Mouse (Mus musculus): ENCODE measurements around the gene Prr7.

Prr7 gene

DNA sequence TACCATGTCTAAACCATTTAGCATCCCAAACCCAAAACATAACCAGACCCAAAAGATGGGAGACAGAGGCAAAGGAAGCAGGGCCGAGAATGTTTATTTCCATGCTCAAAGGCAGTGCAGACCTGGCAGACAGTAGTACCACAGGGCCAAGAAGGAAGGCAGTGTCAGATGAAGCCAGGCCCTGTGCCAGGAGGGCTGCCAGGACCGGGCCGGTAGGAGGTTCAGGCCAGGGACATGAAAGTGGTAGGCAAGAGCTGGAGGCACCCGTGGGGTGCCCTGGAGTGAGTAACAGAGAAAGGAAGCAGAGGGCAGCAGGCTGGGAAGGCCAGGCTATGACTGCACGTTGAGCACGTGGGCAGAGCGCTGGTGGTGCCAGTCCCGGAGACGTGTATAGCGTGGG is 42.6 kb downstream of the Prr7 start:
- DNase-seq (ENCODE audit: low read depth in 1 of 2, low spot score in 2 of 2) = no peak

DNA sequence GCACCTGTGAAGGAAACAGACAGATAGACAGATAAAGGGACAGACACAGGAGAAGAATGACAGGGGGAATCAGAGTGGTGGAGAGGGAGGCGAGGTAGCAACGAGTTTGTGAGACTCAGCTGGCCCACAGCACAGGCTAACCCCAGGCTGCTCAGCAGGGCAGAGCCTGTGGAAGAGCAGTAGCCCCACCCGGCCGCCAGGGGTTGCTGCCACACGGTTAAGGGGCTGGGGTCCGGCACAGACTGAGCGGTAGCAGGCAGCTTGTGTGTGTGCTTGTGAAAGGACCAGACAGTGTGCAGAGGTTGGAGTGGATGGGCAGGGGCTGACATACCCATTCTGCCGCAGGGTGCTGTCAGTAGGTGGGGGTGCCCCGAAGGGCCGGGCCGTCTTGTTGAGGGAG is 43.8 kb downstream of the Prr7 start:
- DNase-seq (ENCODE audit: low read depth in 1 of 2, low spot score in 2 of 2) = no peak

DNA sequence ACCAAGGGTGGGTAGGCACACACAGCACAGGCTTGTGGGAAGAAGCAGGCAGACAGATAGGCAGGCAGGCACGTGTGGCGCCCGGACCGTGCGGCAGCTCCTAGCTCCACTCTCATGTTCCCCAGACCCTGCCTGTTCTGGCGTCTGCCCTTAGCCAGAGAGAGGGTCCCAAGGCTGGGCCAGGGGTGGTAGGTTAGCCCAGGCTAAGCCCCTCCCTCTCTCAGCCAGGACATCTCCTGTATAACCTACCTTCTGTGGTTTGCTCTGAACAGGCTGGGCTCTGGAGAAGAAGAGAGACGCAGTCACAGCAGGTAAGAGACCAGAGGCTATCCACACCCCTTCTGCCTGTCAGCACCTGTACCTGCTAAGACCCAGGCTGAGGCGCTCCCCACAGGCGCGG is 44.5 kb downstream of the Prr7 start:
- no peak for DNase-seq (ENCODE audit: low read depth in 1 of 2, low spot score in 2 of 2)

DNA sequence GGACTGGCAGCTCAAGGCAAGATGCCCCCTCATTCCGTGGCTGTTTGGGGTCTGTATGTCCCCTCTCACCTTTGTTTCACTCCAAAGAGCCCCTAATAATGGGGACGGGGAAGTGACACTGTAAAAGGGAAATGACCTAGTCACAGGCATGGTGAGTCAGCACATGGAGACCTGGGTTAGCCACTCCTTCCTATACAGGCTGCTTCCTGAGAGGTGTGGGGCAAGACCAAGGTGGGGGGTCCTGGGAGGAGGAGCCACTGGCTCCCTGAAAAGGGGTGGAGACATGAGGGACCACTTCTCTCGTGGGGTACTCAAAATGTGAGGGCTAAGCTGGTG is 46.2 kb downstream of the Prr7 start:
- DNase-seq (ENCODE audit: low read depth in 1 of 2, low spot score in 2 of 2) = peak in 1 of 2 experiments; percentile 51

DNA sequence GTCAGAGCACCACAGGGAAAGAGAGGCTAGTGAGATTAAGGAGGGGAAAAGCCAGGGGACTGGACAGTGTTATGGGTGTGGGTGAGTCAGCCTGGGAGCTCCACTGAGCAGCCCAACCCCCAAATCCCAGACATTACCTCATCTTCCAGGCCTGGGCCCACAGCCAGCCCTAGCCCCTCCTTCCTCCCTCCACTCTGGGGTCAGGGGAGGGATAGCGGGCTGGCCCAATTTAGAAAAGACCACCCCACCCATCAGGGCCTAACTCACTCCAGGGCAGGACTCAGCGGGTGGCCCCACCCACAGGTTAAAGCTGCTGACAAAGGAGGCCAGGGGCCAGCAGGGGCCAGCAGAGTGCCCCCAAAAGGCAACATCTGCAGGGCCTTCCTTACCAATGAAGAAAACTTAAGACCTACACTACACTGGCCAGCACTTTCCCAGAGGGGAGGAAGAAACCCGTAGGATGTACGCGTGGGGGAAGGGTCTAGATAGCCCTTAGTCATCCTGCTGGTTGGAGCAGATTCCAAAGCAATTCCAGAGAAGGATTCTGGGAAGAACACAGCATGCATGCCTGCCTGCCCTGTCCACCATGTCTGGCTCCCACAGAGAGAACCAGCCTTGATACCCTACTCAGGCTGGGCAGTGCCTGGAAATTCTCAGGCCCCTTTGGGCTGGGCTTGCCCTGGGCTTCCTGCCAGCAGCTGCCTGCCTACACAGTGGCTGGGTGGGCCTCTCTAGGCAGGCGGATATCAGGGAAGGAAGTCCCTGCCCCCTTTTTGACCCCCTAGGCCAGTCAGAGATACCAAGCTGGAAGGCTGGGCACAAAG is 46.8 kb downstream of the Prr7 start:
- peak; percentile 37 to 50 for DNase-seq (ENCODE audit: low read depth in 1 of 2, low spot score in 2 of 2)

DNA sequence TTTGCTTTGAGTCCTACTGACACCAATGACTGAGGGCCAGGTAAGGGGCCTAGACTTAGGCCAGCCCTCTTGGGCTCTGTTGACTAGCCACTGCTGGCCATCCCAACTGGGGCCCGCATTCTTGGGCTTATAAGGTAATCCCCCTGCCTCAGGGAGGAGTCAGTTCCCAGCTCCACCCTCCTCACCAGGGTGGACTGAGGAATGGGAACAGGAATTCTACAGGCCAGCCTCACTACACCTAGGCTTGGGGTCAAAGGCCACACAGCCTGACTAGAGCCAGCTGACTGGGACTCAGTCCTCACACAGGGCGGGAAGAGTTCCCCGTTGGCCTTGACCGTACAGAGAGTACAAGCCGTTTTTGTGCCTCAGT is 47.4 kb downstream of the Prr7 start:
- DNase-seq (ENCODE audit: low read depth in 1 of 2, low spot score in 2 of 2) = no peak

DNA sequence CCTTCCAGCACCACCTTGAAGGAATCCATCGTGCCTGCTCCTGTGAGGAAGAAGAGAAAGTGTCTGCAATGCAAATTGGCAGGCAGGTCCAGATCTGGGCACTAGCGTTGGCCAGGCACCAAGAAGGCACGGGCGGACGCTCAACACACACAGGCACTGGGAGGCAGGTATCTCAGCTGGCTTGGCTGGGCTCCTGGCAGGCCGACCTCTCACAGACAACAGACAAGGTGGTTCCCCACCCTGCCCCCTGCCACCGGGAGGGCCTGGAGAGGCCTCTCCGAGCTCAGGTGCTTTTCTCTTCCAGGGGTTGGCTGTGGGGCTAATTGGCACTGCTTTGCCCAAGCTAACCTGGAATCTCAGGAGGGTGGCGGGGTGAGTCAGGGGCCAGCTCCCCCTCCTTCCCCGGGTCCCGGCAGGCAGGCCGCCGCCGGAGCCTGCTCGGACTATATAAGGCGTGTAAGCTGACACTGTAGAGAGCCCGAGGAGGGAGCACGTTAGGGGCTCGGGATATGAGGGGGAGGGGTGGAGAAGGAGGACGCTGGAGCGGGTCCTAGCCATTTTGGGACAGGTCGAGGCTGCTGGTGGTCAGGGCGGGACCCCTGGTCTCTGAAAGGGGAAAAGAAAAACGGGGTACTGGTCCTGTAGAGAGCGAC is 48.4 kb downstream of the Prr7 start:
- DNase-seq (ENCODE audit: low read depth in 1 of 2, low spot score in 2 of 2) = no peak

DNA sequence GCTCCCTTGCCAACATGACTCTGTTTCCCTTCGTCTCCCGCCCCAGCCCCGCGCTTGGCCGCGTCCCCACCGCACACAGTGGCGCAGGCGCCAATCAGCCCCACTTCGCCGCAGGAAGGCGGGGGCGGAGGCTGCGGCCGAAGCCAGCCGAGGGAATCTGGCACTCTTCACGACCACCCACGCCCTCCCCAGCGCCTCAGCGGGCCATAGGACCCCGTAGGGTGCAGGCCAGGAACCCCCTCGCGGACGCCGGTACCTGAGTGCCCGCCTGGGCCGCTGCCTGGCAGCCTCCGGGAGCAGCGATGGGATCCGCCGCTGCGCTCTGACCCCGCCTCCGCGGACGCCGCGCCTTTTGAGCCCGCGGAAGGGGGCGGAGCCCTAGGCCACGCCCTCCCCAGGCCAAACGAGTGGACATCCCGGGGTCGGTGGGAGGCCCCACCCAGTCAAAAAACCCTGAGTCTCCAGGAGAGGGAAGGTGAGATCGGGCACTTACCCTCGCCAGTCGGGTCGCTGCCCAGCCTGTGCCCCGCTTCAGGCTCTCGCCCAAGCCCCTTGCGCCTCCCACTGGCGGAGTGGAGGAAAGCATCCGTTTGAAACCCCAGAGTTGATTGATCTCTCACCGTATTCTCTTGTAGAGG is 49.2 kb downstream of the Prr7 start, which contains the start of gene Pdlim7:
Gene Pdlim7 (minus strand): TSS at position 566 of the 638 bp plus-strand sequence.
- peak; percentile 49 to 78 for DNase-seq (ENCODE audit: low read depth in 1 of 2, low spot score in 2 of 2)

DNA sequence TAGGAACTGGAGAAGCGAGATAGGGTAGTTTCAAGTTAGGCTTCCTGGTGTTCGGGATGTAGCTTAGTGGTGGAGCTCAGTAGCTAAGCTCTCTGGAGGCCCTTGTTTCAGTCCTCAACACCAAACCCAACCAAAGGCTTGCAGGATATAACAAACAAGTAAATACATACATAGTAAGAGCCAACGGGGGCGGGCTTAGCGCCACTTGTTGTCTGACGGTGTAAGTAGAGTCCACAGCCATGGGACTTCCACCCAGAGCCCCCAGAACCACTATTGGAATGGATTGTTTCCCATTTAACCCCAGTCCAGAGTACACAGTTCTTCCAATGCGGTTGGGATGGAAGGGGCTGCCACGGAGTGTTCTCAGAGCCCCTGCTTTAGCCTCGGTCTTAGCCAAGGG is 49.8 kb downstream of the Prr7 start:
- DNase-seq (ENCODE audit: low read depth in 1 of 2, low spot score in 2 of 2) = no peak

DNA sequence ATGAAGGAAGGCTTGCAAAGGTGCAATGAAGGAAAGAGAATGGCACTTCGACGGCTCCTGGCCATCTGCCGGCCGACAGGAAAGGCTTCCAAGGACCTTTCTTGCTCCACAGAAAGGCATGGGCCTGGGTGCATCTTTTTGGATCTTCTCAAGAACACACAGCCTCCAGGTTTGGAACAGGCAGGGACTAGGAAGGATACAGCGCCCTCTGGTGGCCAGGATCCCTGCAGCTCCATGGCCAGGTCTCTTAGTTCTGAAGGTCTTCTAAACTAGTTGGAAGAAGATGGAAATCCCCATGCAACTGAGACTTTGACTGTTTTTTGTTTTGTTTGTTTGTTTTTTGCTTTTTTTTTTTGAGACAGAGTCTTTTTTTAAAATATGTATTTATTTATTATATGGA is 52.9 kb downstream of the Prr7 start:
- DNase-seq (ENCODE audit: low read depth in 1 of 2, low spot score in 2 of 2) = peak in 1 of 2 experiments; percentile 77

DNA sequence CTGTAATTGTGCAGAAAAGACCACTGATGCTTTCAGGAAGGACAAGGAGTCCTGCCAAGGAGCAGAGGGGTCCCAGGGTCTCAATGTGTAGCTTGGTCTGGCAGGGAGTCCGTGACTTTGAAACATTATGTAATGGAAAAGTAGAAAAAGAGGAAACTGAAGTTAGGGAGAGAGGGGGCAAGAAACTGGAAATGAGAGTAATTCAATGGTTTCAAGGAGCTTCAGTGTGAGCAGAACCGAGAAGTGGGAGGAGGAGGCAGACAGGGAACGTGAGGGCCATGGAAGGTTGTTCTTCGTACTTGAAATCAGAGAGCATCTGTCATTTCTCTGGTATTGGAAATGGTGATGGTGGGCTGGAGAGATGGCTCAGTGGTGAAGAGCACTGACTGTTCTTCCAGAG is 55.5 kb downstream of the Prr7 start:
- DNase-seq (ENCODE audit: low read depth in 1 of 2, low spot score in 2 of 2) = no peak

DNA sequence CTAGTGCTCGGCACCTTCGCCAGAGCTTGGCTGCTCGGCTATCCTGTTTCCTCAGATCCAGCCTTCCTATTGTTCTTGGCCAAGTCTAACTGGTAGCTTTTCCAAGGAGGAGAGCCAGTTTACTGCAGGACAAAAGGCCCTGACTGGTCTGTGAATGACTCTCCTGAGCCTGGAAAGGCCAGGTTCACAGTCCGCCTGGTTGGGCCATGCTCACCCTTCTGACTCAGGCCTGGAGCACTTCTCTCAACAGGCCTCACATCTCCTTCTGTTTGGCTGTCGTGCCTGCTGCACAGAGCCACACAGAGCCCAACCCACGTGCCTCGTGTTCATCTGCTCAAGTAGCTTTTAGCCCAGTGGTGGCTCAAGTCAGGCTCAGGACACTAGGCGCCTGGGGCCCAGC is 58.7 kb downstream of the Prr7 start:
- DNase-seq (ENCODE audit: low read depth in 1 of 2, low spot score in 2 of 2) = no peak
